Mouse (Mus musculus): Measurements from ENCODE around the gene 5730522E02Rik. TPM values are rescaled to one million over a fixed set of nuclear protein-coding genes. Genes with fewer than 3 reads are reported as not detected.
A peak's percentile ranks its signal among the peaks of the same experiment; 100 is the strongest.

Gene 5730522E02Rik
- total RNA-seq, 1 experiment from 2014 or later, result not detected

GRCm38 (mm10) chr11:25997469-25997868 is 213.1 kb downstream of the 5730522E02Rik start:
- no peak for DNase-seq

GRCm38 (mm10) chr11:25994128-25994527 is 216.4 kb downstream of the 5730522E02Rik start:
- no peak for DNase-seq

GRCm38 (mm10) chr11:25992216-25992615 is 218.3 kb downstream of the 5730522E02Rik start:
- DNase-seq, result no peak

- DNase-seq, result no peak
These were observed 231.8 kb downstream of the 5730522E02Rik start for GRCm38 (mm10) chr11:25978736-25979276.

- DNase-seq, result no peak
These were observed 269.1 kb downstream of the 5730522E02Rik start for GRCm38 (mm10) chr11:25941504-25941903.

GRCm38 (mm10) chr11:25940716-25941294 is 269.8 kb downstream of the 5730522E02Rik start:
- DNase-seq, result no peak

- no peak for DNase-seq
These were observed 284.3 kb downstream of the 5730522E02Rik start for GRCm38 (mm10) chr11:25926267-25926666.

- no peak for DNase-seq
These were observed 308.2 kb downstream of the 5730522E02Rik start for GRCm38 (mm10) chr11:25902321-25902720.

- DNase-seq, result no peak
These were observed 308.9 kb downstream of the 5730522E02Rik start for GRCm38 (mm10) chr11:25901666-25902065.

GRCm38 (mm10) chr11:25893906-25894305 is 316.7 kb downstream of the 5730522E02Rik start:
- DNase-seq, result no peak

GRCm38 (mm10) chr11:25872983-25873382 is 337.6 kb downstream of the 5730522E02Rik start:
- no peak for DNase-seq

- DNase-seq, result no peak
These were observed 338.2 kb downstream of the 5730522E02Rik start for GRCm38 (mm10) chr11:25872317-25872716.

- DNase-seq, result peak; percentile 10
These were observed 344.3 kb downstream of the 5730522E02Rik start for GRCm38 (mm10) chr11:25866292-25866691.

GRCm38 (mm10) chr11:25862686-25863085 is 347.9 kb downstream of the 5730522E02Rik start:
- peak; percentile 79 for DNase-seq

- DNase-seq, result no peak
These were observed 353.7 kb downstream of the 5730522E02Rik start for GRCm38 (mm10) chr11:25856629-25857568.

- DNase-seq, result no peak
These were observed 354.8 kb downstream of the 5730522E02Rik start for GRCm38 (mm10) chr11:25855794-25856193.

- no peak for DNase-seq
These were observed 356.3 kb downstream of the 5730522E02Rik start for GRCm38 (mm10) chr11:25854216-25854615.

- DNase-seq, result no peak
These were observed 357.5 kb downstream of the 5730522E02Rik start for GRCm38 (mm10) chr11:25853032-25853431.

GRCm38 (mm10) chr11:25848824-25849644 is 361.5 kb downstream of the 5730522E02Rik start:
- no peak for DNase-seq

GRCm38 (mm10) chr11:25838451-25838850 is 372.1 kb downstream of the 5730522E02Rik start:
- DNase-seq, result no peak

- no peak for DNase-seq
These were observed 390.8 kb downstream of the 5730522E02Rik start for GRCm38 (mm10) chr11:25819789-25820188.

- DNase-seq, result no peak
These were observed 397.1 kb downstream of the 5730522E02Rik start for GRCm38 (mm10) chr11:25813446-25813845.

All from adrenal gland, postnatal 14 days (tissue).